Mouse (Mus musculus): ENCODE measurements around the gene Sptbn4.

The Sptbn4 gene

GRCm38 (mm10) chr7:27433794-27434193 is 13.7 kb downstream of the Sptbn4 start:
- 37% methylated on average over 10 of the region's 10 CpGs for WGBS

- 56% methylated on average over 10 of the region's 10 CpGs for WGBS
These were observed 14.1 kb downstream of the Sptbn4 start for GRCm38 (mm10) chr7:27433349-27433748.

- 50% methylated on average over 2 of the region's 2 CpGs for WGBS
These were observed 18.4 kb downstream of the Sptbn4 start for GRCm38 (mm10) chr7:27429135-27429534.

GRCm38 (mm10) chr7:27428002-27428401 is 19.5 kb downstream of the Sptbn4 start:
- WGBS = 80% methylated on average over 11 of the region's 11 CpGs

- 95% methylated on average over 1 of the region's 1 CpGs for WGBS
These were observed 20.1 kb downstream of the Sptbn4 start for GRCm38 (mm10) chr7:27427387-27427786.

GRCm38 (mm10) chr7:27423556-27424326 is 23.7 kb downstream of the Sptbn4 start:
- WGBS = 68% methylated on average over 12 of the region's 12 CpGs

GRCm38 (mm10) chr7:27419101-27419500 is 28.4 kb downstream of the Sptbn4 start:
- WGBS = 81% methylated on average over 3 of the region's 3 CpGs

GRCm38 (mm10) chr7:27417151-27417550 is 30.3 kb downstream of the Sptbn4 start:
- 66% methylated on average over 2 of the region's 2 CpGs for WGBS

GRCm38 (mm10) chr7:27408379-27409176 is 38.9 kb downstream of the Sptbn4 start:
- 20% methylated on average over 96 of the region's 96 CpGs for WGBS

- WGBS = 70% methylated on average over 8 of the region's 8 CpGs
These were observed 39.7 kb downstream of the Sptbn4 start for GRCm38 (mm10) chr7:27407816-27408215.

GRCm38 (mm10) chr7:27406481-27406880 is 41.0 kb downstream of the Sptbn4 start:
- 91% methylated on average over 7 of the region's 7 CpGs for WGBS

- WGBS = 40% methylated on average over 81 of the region's 81 CpGs
These were observed 43.1 kb downstream of the Sptbn4 start for GRCm38 (mm10) chr7:27404203-27404942.

- WGBS = 10% methylated on average over 16 of the region's 16 CpGs
These were observed 44.8 kb downstream of the Sptbn4 start for GRCm38 (mm10) chr7:27402675-27403074.

GRCm38 (mm10) chr7:27400545-27400944 is 46.9 kb downstream of the Sptbn4 start:
- 41% methylated on average over 7 of the region's 7 CpGs for WGBS

GRCm38 (mm10) chr7:27397048-27397949 is 50.2 kb downstream of the Sptbn4 start:
- 22% methylated on average over 26 of the region's 26 CpGs for WGBS

GRCm38 (mm10) chr7:27396184-27397047 is 51.1 kb downstream of the Sptbn4 start:
- 4% methylated on average over 58 of the region's 68 CpGs for WGBS

- WGBS = 2% methylated on average over 22 of the region's 22 CpGs
These were observed 51.8 kb downstream of the Sptbn4 start for GRCm38 (mm10) chr7:27395521-27396183.

GRCm38 (mm10) chr7:27391416-27391815 is 56.1 kb downstream of the Sptbn4 start:
- 56% methylated on average over 16 of the region's 16 CpGs for WGBS

- WGBS = 52% methylated on average over 6 of the region's 6 CpGs
These were observed 58.3 kb downstream of the Sptbn4 start for GRCm38 (mm10) chr7:27389213-27389612.

- 30% methylated on average over 4 of the region's 4 CpGs for WGBS
These were observed 62.8 kb downstream of the Sptbn4 start for GRCm38 (mm10) chr7:27384731-27385130.
